Mouse (Mus musculus) naive thymus-derived CD4-positive, alpha-beta T cell, adult 2 months (primary cell): ENCODE data around the gene Gys1.
"Not testable (repeated sequence)": the region's sequence is repeated elsewhere in the genome, so short reads cannot be mapped to it uniquely, and the experiment has no call there.

Experiments used
- DNase-seq: peaks from one replicate; pipeline ENCODE4 v3.0.0-alpha.2; 2011; ENCODE audit warnings: low read depth

The Gys1 gene

DNA sequence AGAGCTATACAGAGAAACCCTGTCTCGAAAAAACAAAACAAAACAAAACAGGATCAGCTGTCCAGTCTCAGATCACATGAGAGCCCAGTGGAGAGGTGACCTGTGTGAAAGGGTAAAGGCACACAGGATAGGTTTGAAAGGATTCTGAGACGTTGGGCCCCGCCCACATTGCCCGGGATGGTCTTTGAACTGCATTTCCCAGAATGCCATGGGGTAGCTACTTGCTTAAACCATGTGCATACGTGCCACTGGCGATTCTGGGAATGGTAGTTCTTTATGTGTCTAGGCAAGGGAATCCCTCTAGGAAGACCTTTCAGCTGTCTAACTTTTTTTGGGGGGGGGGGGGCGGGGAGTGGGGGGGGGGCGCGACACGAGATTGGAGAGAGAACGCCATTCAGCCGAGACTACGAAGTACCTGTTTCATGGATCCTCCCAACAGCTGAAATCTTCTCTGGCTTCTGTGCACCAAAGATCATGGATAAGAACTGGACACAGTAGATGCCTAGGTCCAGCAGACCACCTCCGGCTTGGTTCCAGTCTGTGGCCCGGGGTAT, 46.8 kb downstream of the Gys1 start, which contains the start of gene Tulp2:
Gene Tulp2, plus strand, starts transcription at position 504 of the 554 bp plus-strand sequence.
- peak; percentile 67 for DNase-seq

- DNase-seq = no peak
These were observed 47.5 kb downstream of the Gys1 start for GRCm38 (mm10) chr7:45482166-45482565.

GRCm38 (mm10) chr7:45484985-45485384, 50.3 kb downstream of the Gys1 start:
- DNase-seq = not testable (repeated sequence)

- DNase-seq = no peak
These were observed 51.5 kb downstream of the Gys1 start for GRCm38 (mm10) chr7:45486158-45486557.

GRCm38 (mm10) chr7:45486761-45487415, 52.2 kb downstream of the Gys1 start, which contains the start of gene Gm45808:
Gm45808 (minus strand) TSS chr7:45486811.
- DNase-seq = no peak

- DNase-seq = no peak
These were observed 53.2 kb downstream of the Gys1 start for GRCm38 (mm10) chr7:45487861-45488292.

GRCm38 (mm10) chr7:45488293-45489204, 53.9 kb downstream of the Gys1 start, which contains the start of gene Dhdh:
Dhdh (minus strand) TSS chr7:45488805.
- peak; percentile 43 for DNase-seq

GRCm38 (mm10) chr7:45489578-45489977, 54.9 kb downstream of the Gys1 start:
- no peak for DNase-seq

DNA sequence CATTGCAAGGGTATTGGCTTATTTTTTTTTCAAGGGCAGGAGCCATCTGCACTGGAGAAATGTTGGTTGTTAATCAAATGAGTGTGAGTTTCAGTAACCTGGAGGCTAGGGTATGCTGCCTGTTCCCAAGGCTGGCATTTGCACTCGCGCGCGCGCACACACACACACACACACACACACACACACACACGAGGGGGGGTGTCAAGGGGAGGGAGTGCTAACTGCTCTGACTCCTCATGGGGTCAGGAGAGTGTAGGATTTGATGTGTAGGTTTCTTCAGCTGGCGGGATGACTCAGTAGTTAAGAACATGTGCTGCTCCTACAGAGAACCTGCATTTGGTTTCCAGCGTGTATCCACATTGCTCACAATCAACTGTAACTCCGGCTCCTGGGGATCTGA, 56.2 kb downstream of the Gys1 start:
- no peak for DNase-seq

GRCm38 (mm10) chr7:45491264-45491663, 56.6 kb downstream of the Gys1 start:
- no peak for DNase-seq

GRCm38 (mm10) chr7:45492225-45492844, 57.7 kb downstream of the Gys1 start:
- no peak for DNase-seq

- DNase-seq = no peak
These were observed 58.3 kb downstream of the Gys1 start for GRCm38 (mm10) chr7:45492951-45493350.

DNA sequence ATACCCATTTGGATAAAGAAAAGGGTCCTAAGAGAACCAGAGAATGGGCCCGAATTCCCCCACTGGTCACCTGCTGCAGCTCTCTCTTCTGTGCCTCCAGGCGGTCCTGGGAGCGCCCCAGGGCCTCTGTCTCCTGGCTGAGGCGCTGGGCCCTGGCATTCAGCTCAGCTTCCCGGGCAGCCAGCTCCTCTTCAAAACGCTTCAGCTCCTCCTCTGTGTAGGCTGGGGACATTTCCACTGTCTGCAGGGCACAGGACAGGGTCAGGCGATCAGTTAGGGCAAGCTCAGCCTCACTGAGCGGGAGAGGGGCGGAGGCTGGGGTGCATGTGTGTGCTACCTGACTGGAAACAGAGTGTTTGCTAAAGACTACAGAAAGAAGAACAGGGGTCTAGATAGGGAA, 59.9 kb downstream of the Gys1 start:
- no peak for DNase-seq

DNA sequence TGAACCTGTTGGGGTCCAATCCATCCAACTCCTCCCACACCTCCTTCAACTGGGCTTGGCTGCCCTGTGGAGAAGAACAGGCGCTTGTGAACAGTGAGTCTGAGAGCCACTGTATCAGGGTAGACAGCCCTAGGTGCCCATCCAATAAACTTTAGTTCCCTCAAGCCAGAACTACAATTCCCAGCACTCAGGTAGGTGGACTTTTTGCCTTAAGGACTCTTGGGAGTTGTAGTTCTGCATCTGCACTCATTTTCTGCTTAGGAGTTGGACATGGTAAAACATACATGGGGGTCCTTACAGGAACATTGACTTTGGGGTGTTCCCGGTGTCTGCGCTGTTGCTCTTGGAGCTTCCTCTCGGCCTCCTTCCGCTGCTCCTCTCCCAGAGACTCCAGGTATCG, 63.8 kb downstream of the Gys1 start:
- no peak for DNase-seq
